Mouse (Mus musculus) urinary bladder, postnatal 4 days (tissue): ENCODE measurements around the gene Cdh11.

Source experiments
- DNase-seq, 2 experiments: peaks; one replicate each; pipeline ENCODE4 v3.0.0; 2021 to 2022; ENCODE audit warnings: low spot score in 2 of 2

The Cdh11 gene

DNA sequence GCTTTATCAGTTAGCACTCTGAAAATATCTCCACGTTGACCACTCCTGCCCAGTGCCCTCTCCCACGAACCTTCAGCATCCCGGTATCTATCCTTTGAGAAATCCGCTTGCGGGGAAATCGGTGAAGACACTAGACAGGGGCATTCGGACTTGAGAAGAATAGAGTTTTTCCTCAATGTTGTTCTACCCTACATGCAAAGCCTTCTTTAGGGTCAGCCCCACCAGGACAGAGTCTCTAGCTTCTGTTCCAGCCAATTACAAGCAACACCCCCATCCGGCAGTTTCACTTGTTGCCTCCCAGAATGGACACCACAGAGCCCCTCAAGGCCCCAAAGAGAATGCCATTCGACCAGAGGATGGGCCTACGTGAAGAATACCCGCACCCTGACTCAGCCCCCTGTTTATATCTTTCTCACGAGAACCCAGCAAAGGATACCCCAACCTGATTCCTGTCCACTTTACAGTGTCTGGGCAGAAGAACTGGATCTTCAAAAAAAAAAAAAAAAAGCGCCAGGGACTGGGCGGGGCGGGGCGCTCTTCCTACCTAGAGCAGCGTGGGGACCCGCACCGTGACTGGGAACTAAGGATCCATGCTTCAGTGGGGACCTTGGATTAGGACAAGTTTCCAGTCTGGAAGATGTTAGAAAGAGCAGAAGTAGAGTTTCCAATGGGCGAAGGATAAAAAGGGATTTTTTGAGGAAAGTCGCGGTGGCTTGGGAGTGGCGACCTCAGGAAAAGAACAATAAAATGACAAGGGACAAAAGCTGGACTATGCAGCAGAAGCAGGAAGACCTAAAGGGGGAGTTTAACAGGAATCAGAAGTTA is at the start of gene Cdh11:
Cdh11 (minus strand) TSS at position 51 of the 825 bp plus-strand sequence.
- DNase-seq, result peak in 1 of 2 experiments; percentile 21

DNA sequence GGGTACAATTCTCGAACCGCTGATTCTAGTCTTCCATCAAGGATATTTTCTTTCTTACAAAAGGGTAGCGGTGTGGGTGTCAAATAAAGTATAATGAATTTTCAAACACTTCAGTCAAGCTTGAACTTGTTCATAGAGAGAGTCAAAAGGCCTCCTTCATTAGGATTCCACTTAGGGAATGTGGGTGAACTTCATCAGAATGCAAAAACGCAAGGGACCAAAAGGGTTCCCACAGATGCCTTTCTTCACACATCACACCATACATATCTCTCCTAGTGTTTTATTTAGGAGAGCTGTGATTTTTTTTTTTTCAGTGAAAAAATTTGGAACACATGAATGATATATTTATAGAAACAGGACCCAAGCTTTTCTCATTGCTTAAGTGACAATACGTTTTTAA is 28.5 kb upstream of the Cdh11 start:
- no peak for DNase-seq

DNA sequence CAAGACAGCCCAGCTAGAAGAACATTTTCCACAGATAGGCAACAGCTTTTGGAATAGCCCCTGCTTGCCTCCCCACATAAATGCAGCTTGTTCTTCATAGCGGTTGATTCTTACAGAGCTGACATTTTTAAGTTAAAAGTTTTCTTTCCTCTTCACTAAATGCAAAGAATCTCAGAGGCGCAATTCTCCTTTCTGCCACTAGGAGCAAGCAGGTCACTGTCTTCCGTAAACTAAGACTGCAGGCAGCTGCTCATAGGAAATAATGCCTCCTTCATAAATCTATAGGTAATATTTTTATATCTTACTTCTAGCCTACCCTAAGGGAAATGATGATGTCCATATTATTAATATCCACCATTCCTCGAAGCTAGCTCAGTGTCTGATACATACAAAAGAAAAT is 4.9 kb upstream of the Cdh11 start:
- no peak for DNase-seq

DNA sequence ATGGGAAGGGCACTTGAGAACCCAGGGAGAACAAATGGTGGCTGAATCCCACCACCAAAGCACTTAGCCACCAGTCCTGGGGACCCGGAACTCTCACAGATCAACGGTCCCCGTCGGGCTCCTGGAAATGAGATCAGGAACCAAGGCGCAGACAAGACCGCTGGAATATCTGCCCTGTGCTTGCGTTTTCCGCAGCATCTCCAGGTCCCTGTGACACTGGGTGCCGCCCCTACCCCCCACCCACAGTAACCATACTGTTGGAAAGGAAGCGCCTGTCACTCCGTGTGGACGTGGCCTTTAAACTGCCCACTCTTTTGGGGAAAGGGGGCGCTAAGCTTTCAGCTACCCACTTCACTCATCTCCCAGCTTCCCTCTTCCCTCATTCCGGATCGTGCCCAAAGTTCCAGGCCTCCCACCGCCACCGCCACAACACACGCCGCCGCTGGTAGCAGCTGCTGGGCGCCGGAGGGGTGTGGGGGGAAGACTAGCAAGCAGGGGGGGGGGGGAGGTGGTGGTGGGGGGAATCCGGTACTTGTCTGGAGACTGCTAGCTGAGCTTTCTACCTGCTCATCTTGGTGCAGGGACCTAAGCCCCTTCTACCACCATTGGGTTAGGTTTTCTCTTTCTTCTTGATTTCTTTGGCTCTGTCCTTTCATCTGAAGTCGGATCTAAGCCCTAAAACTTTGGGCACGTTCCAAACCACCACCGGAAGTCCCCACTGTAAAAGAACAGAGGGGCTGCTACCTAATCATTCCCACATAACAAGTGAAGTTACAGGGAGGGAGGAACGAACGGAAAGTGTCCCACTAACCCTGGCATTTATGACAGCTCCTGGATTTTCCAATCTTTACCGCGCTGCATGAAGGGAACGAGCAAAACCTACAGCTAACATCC is 1.3 kb upstream of the Cdh11 start:
- no peak for DNase-seq

DNA sequence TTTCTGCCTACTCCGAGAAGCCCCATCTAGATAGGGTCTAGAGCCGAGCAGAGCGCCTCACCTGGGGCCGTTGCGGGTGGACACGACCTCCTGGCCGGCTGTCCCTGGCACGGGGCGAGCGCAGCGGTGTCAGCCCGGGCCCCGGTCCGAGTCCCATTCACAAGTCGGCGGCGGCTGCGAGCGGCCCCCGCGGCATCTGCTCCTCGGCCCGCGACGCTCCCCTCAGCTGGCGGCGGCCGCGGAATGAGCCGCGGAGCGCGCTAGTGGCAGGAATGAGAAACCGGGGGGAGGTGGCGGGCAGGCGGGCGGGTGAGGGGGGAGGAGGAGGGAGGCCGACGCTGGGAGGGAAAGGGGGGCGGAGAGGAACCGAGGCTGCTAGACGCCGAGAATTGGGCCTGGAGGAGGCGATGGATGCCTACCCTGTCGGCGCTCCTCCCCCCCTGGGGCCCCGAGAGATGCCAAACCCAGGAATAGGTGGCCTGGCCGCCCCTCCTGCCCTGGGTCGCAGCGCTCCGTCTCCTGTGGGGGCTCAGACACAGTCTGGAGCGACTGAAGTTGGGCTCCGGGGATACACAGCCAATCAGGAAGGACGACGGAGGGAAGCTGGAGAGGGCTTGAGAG is 497 bp downstream of the Cdh11 start:
- peak; percentile 73 to 78 for DNase-seq

DNA sequence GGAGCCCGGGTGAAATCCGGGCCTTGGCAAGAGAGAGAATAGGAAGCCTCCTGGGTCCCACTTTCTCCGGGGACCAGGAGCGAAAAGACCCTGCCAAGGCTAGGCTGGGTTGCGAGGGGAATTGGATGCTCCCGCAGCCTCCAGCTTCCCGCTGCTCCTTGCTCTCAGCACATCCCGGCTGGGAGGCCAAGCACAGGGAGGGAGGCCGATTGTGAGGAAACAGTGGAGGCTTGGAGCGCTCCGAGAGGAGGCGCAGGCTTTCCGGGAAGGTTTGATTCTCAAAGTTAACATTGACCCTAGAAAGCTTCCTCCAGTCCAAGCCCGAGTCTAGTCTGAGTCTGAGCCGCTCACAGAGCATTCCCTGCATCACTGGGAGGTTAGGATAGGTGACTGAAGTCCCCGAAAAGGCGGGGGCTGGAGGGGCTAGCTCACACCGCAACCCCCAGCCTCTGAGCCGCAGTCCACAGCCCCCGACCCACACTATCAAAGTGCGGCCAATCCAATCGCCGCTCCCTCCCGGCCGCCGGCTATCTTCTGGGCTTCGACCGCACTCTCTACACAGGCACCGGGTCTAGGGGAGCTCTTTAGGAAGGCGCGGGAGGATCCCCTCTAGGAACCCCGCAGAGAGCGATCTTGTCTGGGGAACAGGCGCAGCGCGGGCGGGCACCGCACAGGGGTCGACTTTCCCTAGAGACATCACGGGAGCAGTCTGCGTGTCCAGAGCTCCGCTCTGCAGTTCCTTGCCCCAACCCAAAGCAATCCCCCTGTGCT is 1.4 kb downstream of the Cdh11 start:
- DNase-seq, result peak; percentile 39 to 61

DNA sequence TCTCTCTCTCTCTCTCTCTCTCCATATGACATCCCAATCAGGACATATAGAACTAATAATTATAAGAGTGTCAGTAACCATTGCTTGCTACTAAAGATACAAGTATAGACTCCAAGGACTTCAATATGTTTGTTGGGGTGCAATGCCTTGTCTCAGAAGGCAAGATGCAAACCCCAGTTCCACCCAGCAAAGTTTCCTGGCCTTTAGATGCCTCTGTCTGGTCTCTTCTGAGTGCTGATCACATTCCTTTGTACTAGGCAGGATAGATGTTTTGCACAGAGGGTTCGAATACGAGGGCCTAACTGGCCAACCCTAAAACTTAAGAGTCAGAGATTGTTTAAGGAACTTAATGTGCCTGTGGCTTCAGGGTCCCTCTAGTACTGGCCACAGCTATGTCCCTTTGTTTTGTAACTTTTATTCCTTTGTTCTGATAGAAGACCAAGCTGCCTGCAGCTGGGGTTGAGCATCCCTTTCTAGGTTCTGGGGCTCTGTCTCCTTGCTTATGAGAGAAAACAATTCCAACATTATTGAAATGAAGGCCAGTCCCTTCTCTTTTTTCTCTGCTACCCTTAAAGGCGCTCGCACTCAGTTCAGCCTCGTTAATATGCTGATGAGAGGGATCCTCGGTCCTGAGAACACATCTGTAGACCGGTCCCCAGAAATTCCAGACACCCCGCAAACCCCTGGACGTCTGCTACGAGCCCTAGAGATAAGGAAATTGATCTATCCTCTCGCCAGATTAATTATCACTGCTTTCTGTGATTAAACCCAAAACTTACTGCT is 2.5 kb downstream of the Cdh11 start:
- DNase-seq, result no peak

DNA sequence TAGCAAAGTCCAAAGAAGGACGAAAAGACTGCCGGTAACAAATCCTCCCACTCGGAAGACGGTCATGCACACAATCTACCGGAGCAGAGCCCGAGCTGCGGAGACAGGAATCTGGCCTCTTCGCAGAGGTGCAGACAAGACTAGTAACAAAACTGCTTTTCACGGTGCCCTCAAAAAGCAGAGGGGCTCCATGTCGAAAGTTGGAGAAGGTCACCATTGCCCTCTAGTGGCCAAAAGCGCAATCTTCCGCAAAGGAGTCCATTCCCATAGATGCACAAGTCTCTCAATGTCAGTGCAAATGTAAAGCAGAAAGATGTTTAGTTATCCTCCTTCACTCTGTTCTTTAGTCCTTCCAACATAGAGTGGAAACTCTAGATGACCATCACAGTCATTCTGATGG is 4.5 kb downstream of the Cdh11 start:
- peak; percentile 43 to 74 for DNase-seq

DNA sequence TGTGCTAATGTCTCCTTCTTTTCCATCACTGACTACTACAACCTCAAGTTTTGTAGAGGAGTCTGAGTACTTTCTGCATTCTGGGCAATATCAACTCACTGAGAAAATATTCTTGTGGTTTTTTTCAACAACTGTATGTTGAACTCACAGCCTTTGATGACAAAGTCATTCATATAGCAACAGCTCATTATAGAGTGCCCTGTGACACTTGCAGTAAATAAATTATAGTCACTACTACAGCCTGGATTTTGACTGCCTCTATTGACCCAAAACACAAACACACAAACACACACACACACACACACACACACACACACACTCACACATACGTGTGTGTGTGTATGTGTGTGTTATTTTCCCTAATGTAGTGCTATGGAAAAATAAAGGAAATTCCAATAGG is 10.8 kb downstream of the Cdh11 start:
- DNase-seq, result no peak

DNA sequence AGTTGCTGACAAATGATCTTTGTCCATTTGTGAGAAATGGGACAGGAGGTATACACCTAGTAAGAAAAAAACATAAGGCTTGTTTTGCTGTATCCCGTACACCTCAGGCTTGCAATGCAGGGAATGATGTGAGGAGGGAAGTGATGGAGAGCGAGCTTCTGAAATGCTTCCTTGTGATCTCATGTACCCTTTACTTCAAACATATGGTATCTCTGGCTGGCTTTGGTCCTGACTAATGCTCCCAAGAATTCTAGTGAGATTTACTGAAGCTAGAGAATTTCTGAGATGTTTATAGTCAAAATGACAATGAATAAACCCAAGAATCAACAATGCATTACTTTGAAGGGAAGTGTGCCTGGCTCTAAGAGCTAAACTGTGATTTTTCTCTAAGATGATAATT is 14.0 kb downstream of the Cdh11 start:
- DNase-seq, result no peak

DNA sequence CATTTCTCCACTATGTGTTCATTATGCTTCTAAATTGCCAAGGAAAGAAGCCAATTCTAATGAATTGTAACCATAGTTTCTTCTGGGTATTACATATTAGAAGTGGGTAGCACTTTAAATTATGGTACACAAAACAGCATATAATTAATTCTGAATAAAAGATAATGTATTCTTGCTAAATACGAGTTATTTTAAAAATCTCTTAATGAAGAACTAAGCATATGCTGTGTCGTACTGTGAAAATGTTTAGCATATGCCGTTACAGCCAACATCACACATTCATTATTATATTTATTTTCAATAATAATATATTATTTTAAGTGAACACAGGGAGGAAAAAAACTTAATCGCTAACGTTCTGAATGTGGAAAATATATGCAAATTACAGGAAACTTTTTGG is 31.6 kb downstream of the Cdh11 start:
- DNase-seq, result no peak

DNA sequence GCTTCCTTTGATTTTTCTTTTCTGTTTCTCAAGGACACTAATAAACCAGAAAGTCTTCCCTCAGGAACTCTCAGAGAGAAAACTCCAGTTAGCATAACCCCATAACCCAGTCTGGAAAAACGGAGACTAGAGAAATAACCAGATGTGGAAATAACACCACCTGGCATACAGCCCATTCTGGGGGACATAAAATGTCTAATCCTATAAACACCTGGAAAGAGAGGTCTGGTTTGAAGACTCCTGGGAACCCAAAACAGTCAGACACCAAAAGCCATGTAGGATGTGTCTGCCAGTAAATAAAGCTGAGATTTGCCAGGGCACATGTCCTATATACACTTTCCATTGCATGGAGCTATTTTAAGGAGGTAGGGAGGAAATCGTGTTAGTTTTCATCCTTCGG is 42.5 kb downstream of the Cdh11 start:
- DNase-seq, result no peak

DNA sequence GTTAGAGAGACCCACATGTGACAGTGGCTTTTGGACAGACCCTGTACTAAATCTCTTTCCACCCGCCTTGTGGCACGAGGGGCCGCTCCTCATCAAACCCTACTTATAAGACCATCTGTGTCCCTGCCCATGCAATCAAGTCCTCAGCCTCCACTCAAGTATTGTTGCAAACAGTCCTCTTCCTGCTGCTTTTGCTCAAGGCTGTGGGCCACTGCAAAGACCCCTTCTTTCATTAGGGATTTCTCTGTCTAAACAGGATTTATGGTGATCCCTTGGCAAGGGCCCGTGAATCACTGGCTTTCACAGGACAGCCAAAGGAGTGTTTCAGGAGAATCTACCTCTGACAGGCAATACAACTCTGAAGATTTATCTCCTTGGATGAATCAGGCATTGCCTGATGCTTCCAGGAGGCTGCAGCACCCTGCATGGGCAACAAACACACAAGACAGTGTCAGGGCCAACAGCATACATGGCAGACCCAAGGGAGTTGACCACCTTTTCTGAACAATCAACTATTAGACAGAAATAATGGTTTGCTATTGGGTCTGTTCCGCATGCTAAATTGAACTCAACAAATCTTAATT is 43.3 kb downstream of the Cdh11 start:
- DNase-seq, result no peak

DNA sequence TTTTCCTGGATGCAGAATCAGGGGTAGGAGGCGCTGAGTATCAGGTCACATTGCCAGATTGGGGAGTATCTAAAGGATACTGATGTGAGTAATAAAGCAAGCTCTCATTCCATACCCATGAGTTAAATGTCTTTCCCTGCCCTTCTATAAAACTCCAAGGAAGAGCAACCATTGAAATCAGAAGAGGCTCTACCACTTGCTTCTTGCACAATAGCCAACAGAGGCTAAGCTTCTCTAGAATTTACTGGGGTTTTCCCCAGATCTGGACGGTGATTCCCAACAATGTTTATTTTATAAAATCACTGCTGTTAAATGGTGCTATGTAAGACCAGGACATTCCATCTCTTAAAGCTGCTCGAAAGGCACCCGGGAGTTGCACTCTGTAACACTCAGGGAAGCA is 44.5 kb downstream of the Cdh11 start:
- DNase-seq, result no peak

DNA sequence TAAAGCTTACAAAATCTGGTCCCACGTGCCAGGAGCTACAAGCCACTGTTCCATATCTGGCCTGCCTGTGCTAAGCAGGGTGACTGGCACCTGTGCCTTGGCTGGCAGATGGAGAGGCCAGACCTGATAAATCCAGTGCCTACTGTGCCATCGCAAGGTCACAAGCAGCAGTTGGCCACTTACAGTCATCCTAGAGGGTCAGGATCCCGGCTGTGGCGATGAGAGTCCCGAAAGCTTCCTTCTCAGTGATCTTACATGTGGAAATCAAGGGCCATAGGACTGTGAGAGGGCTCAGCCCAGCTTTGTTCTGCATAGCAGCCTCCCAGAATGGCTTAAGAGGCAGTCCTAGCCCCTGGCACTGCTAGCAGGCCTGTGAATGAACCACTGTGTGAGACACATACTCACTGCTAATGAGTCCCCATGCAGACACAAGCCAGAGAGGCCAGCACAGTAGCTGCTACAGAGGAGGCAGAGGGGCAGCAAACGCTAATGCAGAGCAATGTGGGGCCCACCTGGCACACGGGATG is 46.4 kb downstream of the Cdh11 start:
- DNase-seq, result no peak

DNA sequence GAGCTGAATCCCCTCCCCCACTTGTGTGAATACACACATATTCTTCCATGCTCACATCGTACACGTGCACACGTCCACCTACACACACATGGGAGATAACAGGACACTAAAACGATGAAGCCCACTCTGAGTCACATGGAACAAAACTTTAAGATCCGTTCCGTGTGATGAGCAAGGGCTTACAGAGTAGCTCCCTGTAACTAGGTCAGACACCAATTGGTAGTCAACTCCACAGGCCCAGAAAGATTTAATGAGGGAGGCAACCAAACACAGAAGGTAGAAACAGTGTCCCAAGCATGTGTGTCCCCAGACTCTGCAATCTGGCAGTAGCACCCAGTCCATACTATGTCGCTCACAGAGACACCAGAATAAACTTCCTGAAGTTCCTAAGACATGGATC is 47.0 kb downstream of the Cdh11 start:
- DNase-seq, result no peak

DNA sequence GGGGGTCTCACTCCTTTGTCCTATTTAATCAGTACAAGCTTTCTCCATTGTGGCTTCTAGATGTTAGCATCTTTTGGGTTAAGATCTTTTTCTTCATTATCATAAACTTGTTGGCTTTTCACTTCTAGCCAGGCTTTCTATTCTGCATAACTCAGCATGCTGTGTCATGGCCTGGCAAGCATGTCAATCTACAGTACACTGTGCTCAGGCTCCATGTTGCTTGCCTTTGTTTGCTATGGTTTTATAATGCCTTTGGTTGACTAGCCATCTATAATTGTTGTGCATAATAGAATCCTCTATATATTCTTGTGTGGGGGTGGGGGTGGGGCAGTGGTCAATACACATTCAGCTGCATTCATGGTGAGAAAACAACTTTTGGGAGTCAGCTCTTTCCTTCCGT is 51.0 kb downstream of the Cdh11 start:
- no peak for DNase-seq

DNA sequence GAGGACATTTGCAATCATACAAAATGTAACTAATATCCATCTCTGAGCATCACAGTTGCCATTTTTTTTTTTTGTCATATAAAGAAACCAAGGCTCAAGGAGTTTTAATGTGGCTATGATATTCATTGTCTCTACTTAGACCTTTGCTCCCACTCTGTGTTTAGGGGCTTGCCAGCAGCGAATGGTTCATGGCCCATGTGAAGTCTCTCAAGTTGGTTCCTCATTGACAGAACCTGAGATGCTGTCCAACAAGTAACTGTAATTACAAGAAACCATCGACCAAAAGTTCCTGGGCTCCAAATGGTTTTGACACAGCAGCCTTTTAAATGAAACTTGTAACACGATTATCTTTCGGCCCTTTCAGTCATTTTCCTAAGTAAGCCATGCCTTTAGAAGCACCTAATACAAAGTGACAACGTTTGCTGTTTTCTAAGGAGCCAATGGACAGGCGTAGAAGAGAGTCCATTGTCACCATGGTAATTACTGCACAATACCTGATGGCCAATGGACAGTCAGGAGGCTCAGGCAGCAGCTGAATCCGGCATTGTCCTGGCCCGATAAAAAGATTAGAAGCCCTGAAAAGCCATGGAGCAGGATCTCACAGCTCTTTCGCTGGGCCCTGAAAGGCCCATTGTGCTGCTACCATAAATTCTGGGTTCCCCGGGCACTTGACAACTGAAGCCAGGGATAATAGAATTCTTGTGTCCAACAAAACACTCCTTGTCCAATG is 59.1 kb downstream of the Cdh11 start:
- DNase-seq, result no peak

DNA sequence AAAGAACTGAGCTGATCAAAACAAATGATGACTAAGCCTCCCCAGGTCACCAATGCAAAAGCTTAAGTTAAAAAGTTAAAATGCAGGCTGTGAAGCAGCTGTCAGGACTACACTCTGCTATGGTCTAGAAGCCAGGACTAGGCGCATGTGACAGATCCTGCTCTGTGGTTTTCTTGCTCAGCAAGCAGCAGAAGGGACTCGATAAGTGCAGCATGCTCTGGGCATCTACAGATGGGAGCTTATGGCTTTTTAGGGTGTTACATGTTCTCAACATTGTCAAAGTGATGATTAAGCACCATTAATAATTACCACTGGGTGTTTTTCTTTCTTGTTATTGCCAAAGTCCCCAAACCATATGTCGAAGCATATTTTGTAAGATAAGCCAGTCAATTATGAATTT is 59.9 kb downstream of the Cdh11 start:
- DNase-seq, result no peak

DNA sequence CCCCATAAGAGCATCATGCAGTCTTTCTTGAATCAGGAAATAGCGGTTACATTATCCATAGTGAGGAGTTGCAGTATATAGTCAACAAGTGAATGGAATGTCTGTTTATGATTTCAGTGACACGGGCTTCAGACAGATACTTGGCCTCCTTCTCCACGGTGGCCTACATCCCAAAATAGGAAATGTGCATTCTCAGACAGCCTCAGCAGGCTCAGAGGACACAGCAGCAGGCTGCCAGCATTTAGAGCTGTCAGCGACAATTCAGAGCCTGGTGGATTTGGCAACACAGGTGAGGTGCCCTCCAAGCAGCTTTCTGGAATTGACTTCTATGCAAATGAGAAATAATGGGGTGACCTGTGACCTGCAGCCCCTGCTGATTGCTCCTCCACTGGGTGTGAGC is 69.5 kb downstream of the Cdh11 start:
- no peak for DNase-seq
